Comparison of ENCODE assay signal across 8 mouse cellular contexts in the genomic region with DNA sequence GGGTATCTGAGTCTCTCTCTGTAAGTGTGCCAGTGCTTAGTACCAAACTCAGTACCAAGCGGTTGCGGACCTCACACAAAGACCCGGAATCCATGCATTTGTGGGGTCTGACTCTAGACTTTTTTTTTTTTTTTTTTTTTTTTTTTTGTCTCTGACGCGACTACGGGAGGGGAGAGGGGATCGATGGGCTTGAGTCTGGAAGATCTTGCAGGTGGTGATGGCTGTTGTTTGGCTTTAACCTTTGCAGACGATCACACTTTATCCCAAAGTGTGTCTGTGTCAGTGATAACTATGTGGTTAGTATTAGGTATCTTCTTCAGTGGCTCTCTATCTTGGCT. TPM values are rescaled to one million over a fixed set of nuclear protein-coding genes. Genes with fewer than 3 reads are reported as not detected.
A peak's percentile ranks its signal among the peaks of the same experiment; 100 is the strongest.
DNase-seq lines count a peak whose midpoint lies in the region; ATAC-seq lines count a peak whose summit lies in the region.

No protein-coding gene starts in this region.

- H3K36me3 ChIP-seq in forebrain, embryonic 11.5 days (ENCODE audit: control insufficient read depth, insufficient read depth, low read length), result peaks cover 34% of the 10 kb centered on the region
- peaks cover 25% of the 10 kb centered on the region for H3K36me3 ChIP-seq in liver, embryonic 13.5 days

- peak overlapping the region; percentile 85 for H3K4me3 ChIP-seq in forebrain, embryonic 11.5 days (ENCODE audit: low read depth, low read length)
- H3K4me3 ChIP-seq in liver, embryonic 13.5 days (replicated peaks), result peak overlapping the region; percentile 83

- H3K9me3 ChIP-seq in forebrain, embryonic 11.5 days (ENCODE audit: control insufficient read depth, low read length), result peaks cover 9% of the 10 kb centered on the region; the same call in 1 of the 2 replicates
- H3K9me3 ChIP-seq in liver, embryonic 13.5 days (replicated peaks), result no peaks in the 10 kb centered on the region

- H3K27me3 ChIP-seq in forebrain, embryonic 11.5 days (ENCODE audit: control insufficient read depth, insufficient read depth, low read length), result no peaks in the 10 kb centered on the region
- H3K27me3 ChIP-seq in liver, embryonic 13.5 days, result no peaks in the 10 kb centered on the region

- DNase-seq in embryo, embryonic 11 days, result peak; percentile 37
- DNase-seq in embryo, embryonic 10.5 days (ENCODE audit: low spot score), result no peak
- DNase-seq in 3T3-L1 (ENCODE audit: low read depth, low spot score), result peak; percentile 19
- no peak for DNase-seq in forebrain, embryonic 11.5 days (ENCODE audit: low spot score)
- no peak for DNase-seq in liver, embryonic 13.5 days
- no peak for DNase-seq in spleen, adult 18-20 months
- DNase-seq in T-cell, adult 2 months (ENCODE audit: low spot score), result no peak

- H3K27ac ChIP-seq in forebrain, embryonic 11.5 days (ENCODE audit: low read depth, low read length), result no peak overlapping the region
- H3K27ac ChIP-seq in liver, embryonic 13.5 days, result no peak overlapping the region

- peak; percentile 25 for ATAC-seq in forebrain, embryonic 11.5 days (replicated peaks; ENCODE audit: low FRiP score)
- no peak for ATAC-seq in liver, embryonic 13.5 days (ENCODE audit: low read depth)
- no peak for ATAC-seq in activated CD4-positive, CD25-positive, alpha-beta regulatory T cell, adult 4 months

- peak overlapping the region; percentile 51 for H3K4me2 ChIP-seq in forebrain, embryonic 11.5 days (ENCODE audit: low read depth, low read length, severe bottlenecking)
- peak overlapping the region; percentile 75 for H3K4me2 ChIP-seq in liver, embryonic 13.5 days

- under 1% methylated on average over 7 of the region's 8 CpGs for WGBS in forebrain, embryonic 11.5 days
- 2% methylated on average over 8 of the region's 8 CpGs for WGBS in liver, embryonic 13.5 days (ENCODE audit: insufficient replicate concordance)

- H3K9ac ChIP-seq in forebrain, embryonic 11.5 days (ENCODE audit: low read length), result peak overlapping the region; percentile 95
- H3K9ac ChIP-seq in liver, embryonic 13.5 days, result peak overlapping the region; percentile 83

- H3K4me1 ChIP-seq in forebrain, embryonic 11.5 days (replicated peaks; ENCODE audit: control insufficient read depth, insufficient read depth, low read length), result no peaks in the 10 kb centered on the region
- peaks cover 8% of the 10 kb centered on the region for H3K4me1 ChIP-seq in liver, embryonic 13.5 days (replicated peaks)

RNA-seq across cellular contexts. Expression of a gene that starts 0.9 kb away (rescaled TPM):
- 47.1 and 49.7 TPM in 2 replicates for polyA plus RNA-seq in forebrain, embryonic 11.5 days (2014; fragmentation: Nextera tagmentation; extraction: Ambion mirVana)
- polyA plus RNA-seq in liver, embryonic 13.5 days (2015; fragmentation: Nextera tagmentation; extraction: Ambion mirVana), result 2.8 and 4.6 TPM in 2 replicates
- polyA plus RNA-seq in activated CD4-positive, CD25-positive, alpha-beta regulatory T cell, adult 4 months (2017; shearing (Covaris generic)), result 1 to 10 TPM; 6.2 TPM

RNA-seq across cellular contexts. Expression of a gene that starts 33.3 kb away (rescaled TPM):
- not detected in 2 replicates for polyA plus RNA-seq in forebrain, embryonic 11.5 days (2014; fragmentation: Nextera tagmentation; extraction: Ambion mirVana)
- polyA plus RNA-seq in liver, embryonic 13.5 days (2015; fragmentation: Nextera tagmentation; extraction: Ambion mirVana), result not detected in 2 replicates
- not detected for polyA plus RNA-seq in activated CD4-positive, CD25-positive, alpha-beta regulatory T cell, adult 4 months (2017; shearing (Covaris generic))

RNA-seq across cellular contexts. Expression of a gene that starts 56.4 kb away (rescaled TPM):
- polyA plus RNA-seq in forebrain, embryonic 11.5 days (2014; fragmentation: Nextera tagmentation; extraction: Ambion mirVana), result 3.4 and 3.7 TPM in 2 replicates
- polyA plus RNA-seq in liver, embryonic 13.5 days (2015; fragmentation: Nextera tagmentation; extraction: Ambion mirVana), result 0.58 and 0.88 TPM in 2 replicates
- 1 to 10 TPM; 3.1 to 3.6 TPM for polyA plus RNA-seq in activated CD4-positive, CD25-positive, alpha-beta regulatory T cell, adult 4 months (2017; shearing (Covaris generic))

Comparison
In these comparisons a context has a peak if more than half of its experiments do, and no peak if none do; other contexts are left out.
1. DNase-seq: peak in embryo, embryonic 11 days (single experiment) and 3T3-L1 (single experiment); none in embryo, embryonic 10.5 days (single experiment), forebrain, embryonic 11.5 days (single experiment), liver, embryonic 13.5 days (single experiment), spleen, adult 18-20 months (0 of 2) and T-cell, adult 2 months (single experiment).